Mouse (Mus musculus) ES-Bruce4 (cell line): ENCODE results near the gene Cdk17.

ENCODE experiments used
- CTCF ChIP-seq: IDR thresholded peaks from one replicate; pipeline ENCODE4 v1.8.1; 2011; ENCODE audit warnings: low read depth, low read length
- EP300 ChIP-seq: IDR thresholded peaks from 2 replicates; pipeline ENCODE4 v1.6.1; 2011; ENCODE audit warnings: low read depth, low read length; ENCODE audit not compliant: insufficient read depth

GRCm38 (mm10) chr10:93130456-93130940, 30.2 kb upstream of the Cdk17 start:
- TF ChIP-seq CTCF: no peak
- no peak for TF ChIP-seq EP300
